Mouse (Mus musculus) CH12.LX (cell line): ENCODE results near the gene Usp45. TPM values are rescaled to one million over a fixed set of nuclear protein-coding genes. Genes with fewer than 3 reads are reported as not detected.

Experiments used
- DNase-seq: peaks from one replicate; pipeline ENCODE4 v3.0.0-alpha.2; 2013; ENCODE audit errors: extremely low read depth
- H3K27ac ChIP-seq: 2 replicates; pipeline ENCODE4 v1.5.1; 2012; ENCODE audit warnings: low read depth, mild to moderate bottlenecking, control low read depth, moderate library complexity; ENCODE audit not compliant: insufficient read depth
- H3K27me3 ChIP-seq: replicated peaks from 2 replicates; pipeline ENCODE3; 2012; ENCODE audit warnings: inconsistent platforms
- H3K36me3 ChIP-seq, 2 experiments: replicated peaks in 1 of 2; 2 replicates each; pipeline versions ENCODE3 to v1.6.1; 2012; ENCODE audit warnings: inconsistent platforms in 1 of 2, low read length in 1 of 2, mild to moderate bottlenecking in 1 of 2, mixed read lengths in 1 of 2, moderate library complexity in 1 of 2; ENCODE audit not compliant: control insufficient read depth in 1 of 2, insufficient read depth in 1 of 2
- H3K4me1 ChIP-seq, 2 experiments: 2 replicates each; pipeline ENCODE4 v1.6.1; 2012; ENCODE audit warnings: inconsistent platforms in 1 of 2, moderate library complexity in 1 of 2; ENCODE audit not compliant: insufficient read depth in 2 of 2, control insufficient read depth in 1 of 2
- H3K4me2 ChIP-seq: 2 replicates; pipeline ENCODE4 v1.6.1; 2012; ENCODE audit warnings: low read depth, mild to moderate bottlenecking, control low read depth; ENCODE audit not compliant: poor library complexity, insufficient read depth, severe bottlenecking
- H3K4me3 ChIP-seq, 3 experiments: fragments of 150-350 bp in 1 of 3; sonication (generic) in 1 of 3; replicated peaks in 1 of 3; 2 replicates each; pipeline versions ENCODE3 to v1.5.1; 2011 to 2012; ENCODE audit warnings: low read depth in 2 of 3, low read length in 2 of 3, mild to moderate bottlenecking in 2 of 3, moderate library complexity in 2 of 3, control low read depth in 1 of 3, improper control_type of control experiment in 1 of 3, inconsistent platforms in 1 of 3, mixed read lengths in 1 of 3; ENCODE audit not compliant: poor library complexity in 1 of 3
- H3K79me2 ChIP-seq: replicated peaks from 2 replicates; pipeline ENCODE4 v1.6.1; 2012; ENCODE audit warnings: mild to moderate bottlenecking, moderate library complexity; ENCODE audit not compliant: control insufficient read depth, poor library complexity, insufficient read depth, severe bottlenecking; ENCODE audit errors: extremely low read depth
- H3K9ac ChIP-seq: 2 replicates; pipeline ENCODE4 v1.6.1; 2012; ENCODE audit warnings: low read depth, mild to moderate bottlenecking, control low read depth, moderate library complexity; ENCODE audit not compliant: insufficient read depth
- H3K9me3 ChIP-seq: replicated peaks from 2 replicates; pipeline ENCODE3; 2012; ENCODE audit warnings: low read length, inconsistent platforms, mixed read lengths
- CHD2 ChIP-seq: IDR thresholded peaks from 2 replicates; pipeline ENCODE4 v1.6.1; 2011; ENCODE audit warnings: low read length, improper control_type of control experiment
- CTCF ChIP-seq, 2 experiments: IDR thresholded peaks in 1 of 2; conservative IDR thresholded peaks in 1 of 2; 2 replicates each; pipeline ENCODE4 v1.5.1; 2011 to 2012; ENCODE audit warnings: low read depth in 2 of 2, low read length in 2 of 2, improper control_type of control experiment in 1 of 2, inconsistent platforms in 1 of 2, mild to moderate bottlenecking in 1 of 2, moderate library complexity in 1 of 2
- E2F4 ChIP-seq: IDR thresholded peaks from 2 replicates; pipeline ENCODE4 v1.6.1; 2011; ENCODE audit warnings: low read depth, low read length, improper control_type of control experiment; ENCODE audit not compliant: insufficient replicate concordance
- ELF1 ChIP-seq: IDR thresholded peaks from 2 replicates; pipeline ENCODE4 v1.6.1; 2014; ENCODE audit warnings: low read depth, mild to moderate bottlenecking, inconsistent platforms, low read length, improper control_type of control experiment
- EP300 ChIP-seq: IDR thresholded peaks from 2 replicates; pipeline ENCODE4 v1.6.1; 2011; ENCODE audit warnings: low read length, improper control_type of control experiment
- HCFC1 ChIP-seq: IDR thresholded peaks from 2 replicates; pipeline ENCODE4 v1.6.1; 2012; ENCODE audit warnings: low read depth, mild to moderate bottlenecking, inconsistent platforms, low read length, improper control_type of control experiment
- IRF4 ChIP-seq: IDR thresholded peaks from 2 replicates; pipeline ENCODE4 v1.6.1; 2014; ENCODE audit warnings: low read depth, mild to moderate bottlenecking, inconsistent platforms, low read length, improper control_type of control experiment
- JUN ChIP-seq: IDR thresholded peaks from 2 replicates; pipeline ENCODE4 v1.6.1; 2011; ENCODE audit warnings: low read depth, mild to moderate bottlenecking, low read length, improper control_type of control experiment, moderate library complexity; ENCODE audit not compliant: insufficient read depth
- JUND ChIP-seq: conservative IDR thresholded peaks from 2 replicates; pipeline ENCODE4 v1.6.1; 2011; ENCODE audit warnings: low read depth, low read length, improper control_type of control experiment
- KAT2A ChIP-seq: IDR thresholded peaks from 2 replicates; pipeline ENCODE4 v1.6.1; 2012; ENCODE audit warnings: low read length, improper control_type of control experiment, inconsistent platforms; ENCODE audit not compliant: insufficient replicate concordance
- MAFK ChIP-seq: IDR thresholded peaks from 2 replicates; pipeline ENCODE4 v1.6.1; 2011; ENCODE audit warnings: low read length, improper control_type of control experiment; ENCODE audit not compliant: insufficient replicate concordance
- MAX ChIP-seq: IDR thresholded peaks from 2 replicates; pipeline ENCODE4 v1.6.1; 2011; ENCODE audit warnings: low read length, improper control_type of control experiment
- MAZ ChIP-seq: IDR thresholded peaks from 2 replicates; pipeline ENCODE4 v1.6.1; 2012; ENCODE audit warnings: low read depth, mild to moderate bottlenecking, inconsistent platforms, low read length, improper control_type of control experiment, moderate library complexity
- MXI1 ChIP-seq: IDR thresholded peaks from 2 replicates; pipeline ENCODE4 v1.6.1; 2011; ENCODE audit warnings: mild to moderate bottlenecking, low read depth, low read length, improper control_type of control experiment
- MYC ChIP-seq: IDR thresholded peaks from 2 replicates; pipeline ENCODE4 v1.6.1; 2011; ENCODE audit warnings: low read depth, mild to moderate bottlenecking, improper control_type of control experiment, low read length
- NRF1 ChIP-seq: IDR thresholded peaks from 2 replicates; pipeline ENCODE4 v1.6.1; 2014; ENCODE audit warnings: low read depth, mild to moderate bottlenecking, inconsistent platforms, low read length, improper control_type of control experiment, moderate library complexity
- PAX5 ChIP-seq: IDR thresholded peaks from 2 replicates; pipeline ENCODE4 v1.6.1; 2012; ENCODE audit warnings: low read length, inconsistent platforms, mixed read lengths
- POLR2A ChIP-seq: IDR thresholded peaks from 2 replicates; pipeline ENCODE4 v1.6.1; 2011; ENCODE audit warnings: low read depth, mild to moderate bottlenecking, improper control_type of control experiment, low read length
- RAD21 ChIP-seq: IDR thresholded peaks from 2 replicates; pipeline ENCODE4 v1.6.1; 2011; ENCODE audit warnings: low read depth, mild to moderate bottlenecking, low read length, improper control_type of control experiment, moderate library complexity
- RCOR1 ChIP-seq: conservative IDR thresholded peaks from 2 replicates; pipeline ENCODE4 v1.6.1; 2012; ENCODE audit warnings: low read depth, mild to moderate bottlenecking, inconsistent platforms, low read length, improper control_type of control experiment
- SMC3 ChIP-seq: IDR thresholded peaks from 2 replicates; pipeline ENCODE4 v1.6.1; 2011; ENCODE audit warnings: low read depth, low read length, improper control_type of control experiment
- TCF12 ChIP-seq: IDR thresholded peaks from 2 replicates; pipeline ENCODE4 v1.6.1; 2014; ENCODE audit warnings: low read depth, mild to moderate bottlenecking, inconsistent platforms, low read length, improper control_type of control experiment
- ZC3H11A ChIP-seq: IDR thresholded peaks from 2 replicates; pipeline ENCODE4 v1.6.1; 2012; ENCODE audit warnings: low read depth, mild to moderate bottlenecking, inconsistent platforms, low read length, improper control_type of control experiment
- ZNF384 ChIP-seq: IDR thresholded peaks from 2 replicates; pipeline ENCODE4 v1.6.1; 2012; ENCODE audit warnings: low read depth, low read length, improper control_type of control experiment, inconsistent platforms
- dilution Hi-C: fragments of 300-500 bp; cut with MboI; formaldehyde crosslinking; loops from 2 replicates; pipeline ENCODE4 v1.14.3; 2020; ENCODE audit warnings: low sequenced_read_pairs; ENCODE audit not compliant: extremely low pct_unique_long_range_greater_than_20kb, extremely low pct_ligation_motif_present
- in situ Hi-C: fragments of 300-500 bp; cut with MboI; formaldehyde crosslinking; loops from 3 replicates; pipeline ENCODE4 v1.14.3; 2019; ENCODE audit warnings: low sequenced_read_pairs, low pct_ligation_motif_present, low pct_unique_long_range_greater_than_20kb, mixed read lengths
- polyA plus RNA-seq: library from polyadenylated mRNA; unstranded; fragments of >175 nt; gene quantifications from 2 replicates; pipeline ENCODE4 v1.2.1, GENCODE M21; 2012; ENCODE audit warnings: low read depth; ENCODE audit not compliant: insufficient read length
- total RNA-seq, 2 experiments: library from RNA; depleted of rRNA; stranded (reverse); fragments of 300-350 nt in 1 of 2; fragments of >200 nt in 1 of 2; gene quantifications; 2 replicates each; pipeline ENCODE4 v1.2.3; 2012 to 2014

The Usp45 gene
- total and polyA plus RNA-seq, 3 experiments: 16.7 to 30.6 (median 17.5) TPM

GRCm38 (mm10) chr4:21722752-21723334 lies 44.1 kb upstream of the Usp45 start:
- Histone ChIP-seq H3K9ac (no peak overlapping the region), H3K4me3 (no peak overlapping the region), H3K27me3 (peaks cover 25% of the 10 kb centered on the region), H3K36me3 (no peaks in the 10 kb centered on the region), H3K4me2 (no peak overlapping the region), H3K4me1 (no peaks in the 10 kb centered on the region), H3K27ac (no peak overlapping the region), H3K79me2 (0 out of 2 replicates have a peak, but pooled peaks cover 2% of the 10 kb centered on the region), H3K9me3 (no peaks in the 10 kb centered on the region)
- dilution Hi-C loops (no loop called here), in situ Hi-C loops (no loop called here)
- no peak for DNase-seq
- TF ChIP-seq JUN (no peak), NRF1 (no peak), EP300 (no peak), IRF4 (no peak), MXI1 (no peak), CHD2 (no peak), POLR2A (no peak), MAZ (no peak), MYC (no peak), PAX5 (no peak), JUND (no peak), ZC3H11A (no peak), RCOR1 (no peak), MAX (no peak), KAT2A (no peak), HCFC1 (no peak), MAFK (no peak), ELF1 (no peak), E2F4 (no peak)

- peak; percentile 76 for DNase-seq
- no peaks in the 10 kb centered on the region for H3K27me3 ChIP-seq
- H3K4me2 ChIP-seq: peak overlapping the region; percentile 54; the same call in 1 of the 2 replicates
- H3K9ac ChIP-seq: peak overlapping the region; percentile 79
- no peaks in the 10 kb centered on the region for H3K9me3 ChIP-seq
- peaks cover 0 to 5% of the 10 kb centered on the region in 2 experiments for H3K36me3 ChIP-seq
- dilution Hi-C loops: no loop called here
- H3K27ac ChIP-seq: no peak overlapping the region
- peaks cover 0 to 7% of the 10 kb centered on the region in 2 experiments; a peak in 2 of 4 replicates for H3K4me1 ChIP-seq
- peaks cover 21% of the 10 kb centered on the region for H3K79me2 ChIP-seq
- no peak for TF ChIP-seq ZNF384
- no peak for TF ChIP-seq TCF12
- peak; percentile 60 for TF ChIP-seq SMC3
- TF ChIP-seq JUN: no peak
- TF ChIP-seq CTCF (conservative IDR thresholded peaks at IDR 0.05 in 1 of 2, IDR thresholded peaks at IDR 0.05 in 1 of 2; ENCODE audit: low read depth in 2 of 2, low read length in 2 of 2): peak in 1 of 2 experiments; percentile 78; a peak in 2 of 4 replicates
- TF ChIP-seq JUND: no peak
- no peak for TF ChIP-seq CHD2
- peak; percentile 57 for TF ChIP-seq RAD21
- TF ChIP-seq E2F4: no peak
- no peak for TF ChIP-seq KAT2A
- in situ Hi-C loops: no loop called here
- H3K4me3 ChIP-seq: peak overlapping the region; percentile 69 to 82 (median 71)
Measured at GRCm38 (mm10) chr4:21726912-21727614, 39.9 kb upstream of the Usp45 start.
